Mouse (Mus musculus) cortical plate, adult 2 months (tissue): Measurements from ENCODE around the gene Rnf225.

Source experiments
- CTCF ChIP-seq: fragments of 200-500 bp; IDR thresholded peaks from 2 replicates; pipeline ENCODE4 v1.5.1; 2011; ENCODE audit warnings: mild to moderate bottlenecking, control low read depth, low read length; ENCODE audit not compliant: insufficient read depth; ENCODE audit errors: extremely low read depth
- POLR2A ChIP-seq: fragments of 200-500 bp; IDR thresholded peaks from 2 replicates; pipeline ENCODE4 v1.6.1; 2011; ENCODE audit warnings: mild to moderate bottlenecking, low read length, control low read depth; ENCODE audit not compliant: insufficient read depth; ENCODE audit errors: extremely low read depth

DNA sequence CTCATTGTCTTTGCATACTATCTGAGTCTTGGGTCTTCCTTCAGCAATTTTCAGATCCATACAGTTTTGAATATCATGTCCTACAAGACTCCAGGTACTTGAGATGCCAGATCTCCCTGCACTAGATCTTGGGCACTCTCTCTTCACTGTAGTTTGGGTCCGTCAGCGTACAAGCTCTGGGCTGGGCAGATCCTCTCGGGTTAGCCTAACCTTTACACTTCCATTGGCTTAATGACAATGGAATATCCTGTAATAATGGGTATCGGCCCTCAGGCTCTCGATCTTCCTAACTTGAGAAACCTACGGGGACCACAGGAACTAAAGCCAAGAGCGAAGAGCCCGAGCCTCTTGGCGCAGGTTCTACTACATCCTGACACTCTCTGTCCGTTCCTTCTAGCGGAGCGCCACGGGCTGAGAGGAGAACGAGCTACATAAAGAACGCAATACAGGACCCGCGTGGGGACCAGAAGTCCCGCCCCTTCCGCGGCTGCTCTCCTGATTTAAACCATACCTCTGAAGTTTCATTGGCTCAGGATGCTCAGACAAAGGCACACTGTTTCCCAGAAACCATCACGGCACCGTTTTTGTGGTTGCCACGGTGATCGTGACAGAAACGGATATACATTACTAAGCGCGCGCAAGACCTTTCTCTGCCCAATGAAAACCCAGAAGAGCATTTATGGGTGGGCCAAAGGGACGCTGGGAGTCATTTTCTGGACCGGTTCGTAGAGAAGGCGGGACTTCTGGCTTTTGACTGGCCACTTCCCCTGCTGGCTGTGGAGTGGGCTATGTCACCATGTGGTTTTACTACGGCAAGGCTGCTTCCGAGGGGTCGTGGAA is 22.0 kb downstream of the Rnf225 start:
- TF ChIP-seq CTCF (no peak), POLR2A (peak; percentile 82)
